In genomic region chr1:87961459-87962167, GRCm38 (mm10) we compare ENCODE assay signal across 13 mouse cellular contexts. TPM values are rescaled to one million over a fixed set of nuclear protein-coding genes. Genes with fewer than 3 reads are reported as not detected.
A peak's percentile ranks its signal among the peaks of the same experiment; 100 is the strongest.
DNase-seq lines count a peak whose midpoint lies in the region; ATAC-seq and TF ChIP-seq lines count a peak whose summit lies in the region.
"Had no signal": no experiment of that assay in that cellular context is flagged by ENCODE, and none has a peak within 500 bp of the region (broad histone marks: within the 10 kb centered on the region; RNA-seq: fewer than 3 reads in every experiment).

No protein-coding gene starts in this region.

- whole genome bisulfite sequencing in liver, postnatal 0 days (ENCODE audit: insufficient replicate concordance) = 56% methylated on average over 2 of the region's 2 CpGs
- WGBS in midbrain, embryonic 16.5 days = 95% methylated on average over 2 of the region's 2 CpGs

- H3K4me2 ChIP-seq in liver, postnatal 0 days (ENCODE audit: low read depth, low read length) = peak overlapping the region; percentile 61
- H3K4me2 ChIP-seq in midbrain, embryonic 16.5 days (ENCODE audit: low read length) = no peak overlapping the region

- no peak overlapping the region for H3K4me3 ChIP-seq in liver, postnatal 0 days (ENCODE audit: low read depth, low read length)
- no peak overlapping the region for H3K4me3 ChIP-seq in midbrain, embryonic 16.5 days (ENCODE audit: low read depth, low read length)

- peak overlapping the region; percentile 89 for H3K27ac ChIP-seq in liver, postnatal 0 days (ENCODE audit: low read depth)
- no peak overlapping the region for H3K27ac ChIP-seq in midbrain, embryonic 16.5 days (ENCODE audit: low read length)

- no peak for TF ChIP-seq CTCF in liver, postnatal 0 days (IDR thresholded peaks at IDR 0.05; ENCODE audit: low read depth)

- peak; percentile 98 for ATAC-seq in liver, postnatal 0 days
- ATAC-seq in midbrain, embryonic 16.5 days = no peak
- ATAC-seq: forebrain, embryonic 16.5 days; inflammation-experienced regulatory T-cells, adult 6 months had no signal

- peak; percentile 75 for DNase-seq in spleen, adult 12 weeks (ENCODE audit: low spot score)
- no peak for DNase-seq in spleen, adult 18-20 months
- DNase-seq in embryo, embryonic 11.5 days (ENCODE audit: low read depth, low spot score) = peak; percentile 8
- DNase-seq in liver, postnatal 0 days = peak; percentile 76
- no peak for DNase-seq in urinary bladder, postnatal 36 days (ENCODE audit: low spot score in 2 of 2)
- no peak for DNase-seq in cerebellum, postnatal 14 days
- DNase-seq: adrenal gland, postnatal 36 days; layer of hippocampus, postnatal 36 days; retina, postnatal 1 day; thymus, adult 18-20 months had no signal

- no peaks in the 10 kb centered on the region for H3K27me3 ChIP-seq in liver, postnatal 0 days (ENCODE audit: insufficient read depth, low read length)
- no peaks in the 10 kb centered on the region for H3K27me3 ChIP-seq in midbrain, embryonic 16.5 days (ENCODE audit: control insufficient read depth, insufficient read depth, low read depth, low read length)

- H3K4me1 ChIP-seq in liver, postnatal 0 days (ENCODE audit: insufficient read depth) = peaks cover 22% of the 10 kb centered on the region
- no peaks in the 10 kb centered on the region for H3K4me1 ChIP-seq in midbrain, embryonic 16.5 days (ENCODE audit: control insufficient read depth, insufficient read depth, low read length)

- peaks cover 32% of the 10 kb centered on the region for H3K36me3 ChIP-seq in liver, postnatal 0 days (replicated peaks; ENCODE audit: insufficient read depth, low read length)
- peaks cover 21% of the 10 kb centered on the region for H3K36me3 ChIP-seq in midbrain, embryonic 16.5 days (ENCODE audit: control insufficient read depth, insufficient read depth, low read length)

- TF ChIP-seq EP300 in liver, postnatal 0 days (IDR thresholded peaks at IDR 0.05; ENCODE audit: low read depth) = peak; percentile 100

- H3K9me3 ChIP-seq in liver, postnatal 0 days (ENCODE audit: low read length) = no peaks in the 10 kb centered on the region
- no peaks in the 10 kb centered on the region for H3K9me3 ChIP-seq in midbrain, embryonic 16.5 days (replicated peaks; ENCODE audit: control insufficient read depth, low read length, poor library complexity, severe bottlenecking)

- peak overlapping the region; percentile 48 for H3K9ac ChIP-seq in liver, postnatal 0 days (replicated peaks)
- no peak overlapping the region for H3K9ac ChIP-seq in midbrain, embryonic 16.5 days (ENCODE audit: low read depth, low read length)

RNA-seq across cellular contexts. Expression of gene Usp40, which starts 46.7 kb away (rescaled TPM):
- 7.3 and 9.2 TPM in 2 replicates for polyA plus RNA-seq in liver, postnatal 0 days (2015; fragmentation: Nextera tagmentation; extraction: Ambion mirVana)
- polyA plus RNA-seq in midbrain, embryonic 16.5 days (2015; fragmentation: Nextera tagmentation; extraction: Ambion mirVana) = 20.8 and 22.7 TPM in 2 replicates

Comparison
In these comparisons a context has a peak if more than half of its experiments do, and no peak if none do; other contexts are left out.
1. DNase-seq: peak in spleen, adult 12 weeks (single experiment), embryo, embryonic 11.5 days (single experiment) and liver, postnatal 0 days (single experiment); none in spleen, adult 18-20 months (0 of 2), urinary bladder, postnatal 36 days (0 of 2) and cerebellum, postnatal 14 days (0 of 2).